Mouse (Mus musculus) kidney, adult 11 months (tissue): ENCODE data around the gene Srpk2.
A peak's percentile ranks its signal among the peaks of the same experiment; 100 is the strongest.
"Not testable (repeated sequence)": the region's sequence is repeated elsewhere in the genome, so short reads cannot be mapped to it uniquely, and the experiment has no call there.

Source experiments
- DNase-seq: peaks from one replicate; pipeline ENCODE4 v3.0.0; 2022

The Srpk2 gene

GRCm38 (mm10) chr5:23561227-23561626 lies 123.2 kb downstream of the Srpk2 start:
- DNase-seq = no peak

GRCm38 (mm10) chr5:23560171-23560570 lies 124.2 kb downstream of the Srpk2 start:
- no peak for DNase-seq

- no peak for DNase-seq
Measured at GRCm38 (mm10) chr5:23556007-23556770, 128.2 kb downstream of the Srpk2 start.

- not testable (repeated sequence) for DNase-seq
Measured at GRCm38 (mm10) chr5:23553338-23553737, 131.1 kb downstream of the Srpk2 start.

- no peak for DNase-seq
Measured at GRCm38 (mm10) chr5:23551687-23552086, 132.7 kb downstream of the Srpk2 start.

- DNase-seq = no peak
Measured at GRCm38 (mm10) chr5:23535692-23536091, 148.7 kb downstream of the Srpk2 start.

- DNase-seq = no peak
Measured at GRCm38 (mm10) chr5:23531541-23532096, 152.8 kb downstream of the Srpk2 start.

- no peak for DNase-seq
Measured at GRCm38 (mm10) chr5:23531100-23531499, 153.3 kb downstream of the Srpk2 start.

GRCm38 (mm10) chr5:23524621-23525020 lies 159.8 kb downstream of the Srpk2 start:
- DNase-seq = no peak

GRCm38 (mm10) chr5:23523936-23524335 lies 160.5 kb downstream of the Srpk2 start:
- no peak for DNase-seq

GRCm38 (mm10) chr5:23521645-23522044 lies 162.8 kb downstream of the Srpk2 start:
- DNase-seq = no peak

GRCm38 (mm10) chr5:23519679-23520078 lies 164.7 kb downstream of the Srpk2 start:
- no peak for DNase-seq

- no peak for DNase-seq
Measured at GRCm38 (mm10) chr5:23518673-23519072, 165.7 kb downstream of the Srpk2 start.

- no peak for DNase-seq
Measured at GRCm38 (mm10) chr5:23517839-23518238, 166.6 kb downstream of the Srpk2 start.

GRCm38 (mm10) chr5:23516962-23517361 lies 167.5 kb downstream of the Srpk2 start:
- no peak for DNase-seq

- DNase-seq = no peak
Measured at GRCm38 (mm10) chr5:23515038-23515437, 169.4 kb downstream of the Srpk2 start.

- DNase-seq = peak; percentile 51
Measured at GRCm38 (mm10) chr5:23513468-23513867, 170.9 kb downstream of the Srpk2 start.

- no peak for DNase-seq
Measured at GRCm38 (mm10) chr5:23512556-23512955, 171.9 kb downstream of the Srpk2 start.

- no peak for DNase-seq
Measured at GRCm38 (mm10) chr5:23511456-23511855, 173.0 kb downstream of the Srpk2 start.

- no peak for DNase-seq
Measured at GRCm38 (mm10) chr5:23508630-23509029, 175.8 kb downstream of the Srpk2 start.

- no peak for DNase-seq
Measured at GRCm38 (mm10) chr5:23507210-23507609, 177.2 kb downstream of the Srpk2 start.

- DNase-seq = no peak
Measured at GRCm38 (mm10) chr5:23505578-23505977, 178.8 kb downstream of the Srpk2 start.

- no peak for DNase-seq
Measured at GRCm38 (mm10) chr5:23502317-23502937, 182.0 kb downstream of the Srpk2 start.
